Mouse (Mus musculus): ENCODE data around the gene Igfbp3.

The Igfbp3 gene

GRCm38 (mm10) chr11:7211211-7211610 lies 2.5 kb downstream of the Igfbp3 start:
- no peak for DNase-seq (ENCODE audit: low read depth, low spot score)

GRCm38 (mm10) chr11:7210343-7210742 lies 3.4 kb downstream of the Igfbp3 start:
- DNase-seq (ENCODE audit: low read depth, low spot score): peak; percentile 12

- DNase-seq (ENCODE audit: low read depth, low spot score): no peak
These were observed 9.9 kb downstream of the Igfbp3 start for GRCm38 (mm10) chr11:7203846-7204245.

- DNase-seq (ENCODE audit: low read depth, low spot score): no peak
These were observed 11.5 kb downstream of the Igfbp3 start for GRCm38 (mm10) chr11:7202206-7202605.

- DNase-seq (ENCODE audit: low read depth, low spot score): no peak
These were observed 13.3 kb downstream of the Igfbp3 start for GRCm38 (mm10) chr11:7200393-7200783.

GRCm38 (mm10) chr11:7199736-7200392 lies 13.9 kb downstream of the Igfbp3 start:
- peak; percentile 17 for DNase-seq (ENCODE audit: low read depth, low spot score)

GRCm38 (mm10) chr11:7198481-7199256 lies 15.1 kb downstream of the Igfbp3 start:
- no peak for DNase-seq (ENCODE audit: low read depth, low spot score)

- no peak for DNase-seq (ENCODE audit: low read depth, low spot score)
These were observed 15.7 kb downstream of the Igfbp3 start for GRCm38 (mm10) chr11:7198006-7198405.

GRCm38 (mm10) chr11:7197491-7197941 lies 16.2 kb downstream of the Igfbp3 start, which contains the start of gene Igfbp1:
Gene Igfbp1 (plus strand): TSS chr11:7197782.
- no peak for DNase-seq (ENCODE audit: low read depth, low spot score)

- no peak for DNase-seq (ENCODE audit: low read depth, low spot score)
These were observed 18.4 kb downstream of the Igfbp3 start for GRCm38 (mm10) chr11:7195312-7195685.

- no peak for DNase-seq (ENCODE audit: low read depth, low spot score)
These were observed 19.1 kb downstream of the Igfbp3 start for GRCm38 (mm10) chr11:7194432-7195311.

GRCm38 (mm10) chr11:7193134-7193533 lies 20.6 kb downstream of the Igfbp3 start:
- DNase-seq (ENCODE audit: low read depth, low spot score): no peak

- DNase-seq (ENCODE audit: low read depth, low spot score): no peak
These were observed 21.0 kb downstream of the Igfbp3 start for GRCm38 (mm10) chr11:7192710-7193109.

GRCm38 (mm10) chr11:7188469-7188868 lies 25.3 kb downstream of the Igfbp3 start, which contains the start of gene Gm11985:
Gene Gm11985 (minus strand): TSS chr11:7188569.
- DNase-seq (ENCODE audit: low read depth, low spot score): no peak

GRCm38 (mm10) chr11:7187472-7187871 lies 26.3 kb downstream of the Igfbp3 start:
- DNase-seq (ENCODE audit: low read depth, low spot score): no peak

GRCm38 (mm10) chr11:7184420-7184819 lies 29.3 kb downstream of the Igfbp3 start:
- no peak for DNase-seq (ENCODE audit: low read depth, low spot score)

GRCm38 (mm10) chr11:7182409-7183042 lies 31.2 kb downstream of the Igfbp3 start:
- DNase-seq (ENCODE audit: low read depth, low spot score): no peak

GRCm38 (mm10) chr11:7179276-7179675 lies 34.4 kb downstream of the Igfbp3 start:
- DNase-seq (ENCODE audit: low read depth, low spot score): no peak

- no peak for DNase-seq (ENCODE audit: low read depth, low spot score)
These were observed 35.0 kb downstream of the Igfbp3 start for GRCm38 (mm10) chr11:7178724-7179123.

GRCm38 (mm10) chr11:7173664-7174063 lies 40.1 kb downstream of the Igfbp3 start:
- no peak for DNase-seq (ENCODE audit: low read depth, low spot score)

GRCm38 (mm10) chr11:7169645-7170044 lies 44.1 kb downstream of the Igfbp3 start:
- no peak for DNase-seq (ENCODE audit: low read depth, low spot score)

All from CD4-positive helper T cell, adult 2 months (primary cell).